Mouse (Mus musculus) MEL (cell line): Measurements from ENCODE around the gene Ncf2. TPM values are rescaled to one million over a fixed set of nuclear protein-coding genes. Genes with fewer than 3 reads are reported as not detected.

Experiments used
- DNase-seq: peaks from one replicate; pipeline ENCODE4 v3.0.0; 2011; ENCODE audit warnings: low read depth, low spot score
- H3K27ac ChIP-seq: 2 replicates; pipeline ENCODE4 v1.5.1; 2012; ENCODE audit warnings: low read depth, mild to moderate bottlenecking, control low read depth, low read length, moderate library complexity; ENCODE audit not compliant: control insufficient read depth
- H3K27me3 ChIP-seq, 2 experiments: fragments of 150-350 bp in 1 of 2; sonication (generic) in 1 of 2; 2 replicates each; pipeline ENCODE4 v1.6.1; 2012; ENCODE audit warnings: low read length in 2 of 2, mild to moderate bottlenecking in 2 of 2, improper control_type of control experiment in 1 of 2, moderate library complexity in 1 of 2; ENCODE audit not compliant: insufficient read depth in 2 of 2, control insufficient read depth in 1 of 2
- H3K36me3 ChIP-seq, 2 experiments: 2 replicates each; pipeline ENCODE4 v1.6.1; 2012 to 2014; ENCODE audit warnings: low read length in 2 of 2, improper control_type of control experiment in 1 of 2, inconsistent platforms in 1 of 2, mild to moderate bottlenecking in 1 of 2; ENCODE audit not compliant: insufficient read depth in 2 of 2, control insufficient read depth in 1 of 2
- H3K4me1 ChIP-seq, 2 experiments: fragments of 150-350 bp in 1 of 2; sonication (generic) in 1 of 2; 2 replicates each; pipeline ENCODE4 v1.6.1; 2012; ENCODE audit warnings: low read length in 2 of 2, improper control_type of control experiment in 1 of 2, mild to moderate bottlenecking in 1 of 2; ENCODE audit not compliant: insufficient read depth in 2 of 2, control insufficient read depth in 1 of 2
- H3K4me3 ChIP-seq, 2 experiments: fragments of 150-350 bp in 1 of 2; sonication (generic) in 1 of 2; 2 replicates each; pipeline ENCODE4 v1.5.1; 2012; ENCODE audit warnings: low read depth in 2 of 2, low read length in 2 of 2, mild to moderate bottlenecking in 2 of 2, moderate library complexity in 2 of 2, control low read depth in 1 of 2, improper control_type of control experiment in 1 of 2; ENCODE audit not compliant: control insufficient read depth in 1 of 2, insufficient read depth in 1 of 2
- H3K79me2 ChIP-seq: 2 replicates; pipeline ENCODE4 v1.6.1; 2012; ENCODE audit warnings: mild to moderate bottlenecking, low read length, moderate library complexity; ENCODE audit not compliant: control insufficient read depth, poor library complexity, insufficient read depth
- H3K9ac ChIP-seq: 2 replicates; pipeline ENCODE4 v1.6.1; 2012; ENCODE audit warnings: low read depth, mild to moderate bottlenecking, control low read depth, low read length, moderate library complexity; ENCODE audit not compliant: control insufficient read depth, poor library complexity, severe bottlenecking
- H3K9me3 ChIP-seq: fragments of 150-350 bp; sonication (generic); replicated peaks from 2 replicates; pipeline ENCODE4 v1.6.1; 2012; ENCODE audit warnings: mild to moderate bottlenecking, low read length, improper control_type of control experiment, moderate library complexity; ENCODE audit not compliant: insufficient read depth
- BHLHE40 ChIP-seq: IDR thresholded peaks from 2 replicates; pipeline ENCODE4 v1.6.1; 2012; ENCODE audit warnings: low read depth, mild to moderate bottlenecking, inconsistent platforms, low read length, improper control_type of control experiment, borderline replicate concordance
- CHD1 ChIP-seq: IDR thresholded peaks from 2 replicates; pipeline ENCODE4 v1.6.1; 2012; ENCODE audit warnings: low read depth, mild to moderate bottlenecking, inconsistent platforms, low read length, improper control_type of control experiment
- CHD2 ChIP-seq: IDR thresholded peaks from 2 replicates; pipeline ENCODE4 v1.6.1; 2011; ENCODE audit warnings: low read length, improper control_type of control experiment
- CTCF ChIP-seq, 3 experiments: IDR thresholded peaks in 2 of 3; conservative IDR thresholded peaks in 1 of 3; 2 replicates each; pipeline ENCODE4 v1.5.1; 2011 to 2012; ENCODE audit warnings: low read length in 3 of 3, low read depth in 2 of 3, mild to moderate bottlenecking in 2 of 3, improper control_type of control experiment in 1 of 3, inconsistent platforms in 1 of 3, mixed read lengths in 1 of 3, moderate library complexity in 1 of 3; ENCODE audit not compliant: control insufficient read depth in 1 of 3, insufficient read depth in 1 of 3, poor library complexity in 1 of 3, severe bottlenecking in 1 of 3
- ELF1 ChIP-seq: IDR thresholded peaks from 2 replicates; pipeline ENCODE4 v1.6.1; 2014; ENCODE audit warnings: low read depth, mild to moderate bottlenecking, inconsistent platforms, low read length, improper control_type of control experiment, moderate library complexity
- EP300 ChIP-seq, 2 experiments: IDR thresholded peaks; 2 replicates each; pipeline ENCODE4 v1.6.1; 2011; ENCODE audit warnings: improper control_type of control experiment in 2 of 2, low read length in 2 of 2, low read depth in 1 of 2, mild to moderate bottlenecking in 1 of 2
- GATA1 ChIP-seq: IDR thresholded peaks from 2 replicates; pipeline ENCODE4 v1.6.1; 2011; ENCODE audit warnings: low read depth, low read length, improper control_type of control experiment
- HCFC1 ChIP-seq: IDR thresholded peaks from 2 replicates; pipeline ENCODE4 v1.6.1; 2012; ENCODE audit warnings: low read depth, mild to moderate bottlenecking, inconsistent platforms, low read length, improper control_type of control experiment, moderate library complexity
- JUND ChIP-seq: IDR thresholded peaks from 2 replicates; pipeline ENCODE4 v1.6.1; 2011; ENCODE audit warnings: low read depth, mild to moderate bottlenecking, improper control_type of control experiment, low read length
- KAT2A ChIP-seq: conservative IDR thresholded peaks from 2 replicates; pipeline ENCODE4 v1.6.1; 2012; ENCODE audit warnings: low read depth, low read length, improper control_type of control experiment, inconsistent platforms
- MAFK ChIP-seq: IDR thresholded peaks from 2 replicates; pipeline ENCODE4 v1.6.1; 2011; ENCODE audit warnings: low read depth, mild to moderate bottlenecking, low read length, improper control_type of control experiment, borderline replicate concordance
- MAX ChIP-seq: IDR thresholded peaks from 2 replicates; pipeline ENCODE4 v1.6.1; 2011; ENCODE audit warnings: low read length, improper control_type of control experiment
- MEF2A ChIP-seq: IDR thresholded peaks from 2 replicates; pipeline ENCODE4 v1.6.1; 2014; ENCODE audit warnings: low read depth, mild to moderate bottlenecking, inconsistent platforms, low read length, improper control_type of control experiment; ENCODE audit not compliant: poor library complexity, insufficient replicate concordance, severe bottlenecking; ENCODE audit errors: extremely low read depth
- MXI1 ChIP-seq: IDR thresholded peaks from 2 replicates; pipeline ENCODE4 v1.6.1; 2011; ENCODE audit warnings: mild to moderate bottlenecking, low read depth, low read length, improper control_type of control experiment
- MYB ChIP-seq: IDR thresholded peaks from 2 replicates; pipeline ENCODE4 v1.6.1; 2011; ENCODE audit warnings: mild to moderate bottlenecking, low read depth, low read length, improper control_type of control experiment
- MYC ChIP-seq: IDR thresholded peaks from 2 replicates; pipeline ENCODE4 v1.6.1; 2011; ENCODE audit warnings: low read depth, mild to moderate bottlenecking, low read length, improper control_type of control experiment, moderate library complexity
- NELFE ChIP-seq: IDR thresholded peaks from 2 replicates; pipeline ENCODE4 v1.6.1; 2011; ENCODE audit warnings: low read depth, low read length, improper control_type of control experiment
- NRF1 ChIP-seq: IDR thresholded peaks from 2 replicates; pipeline ENCODE4 v1.6.1; 2014; ENCODE audit warnings: low read depth, mild to moderate bottlenecking, inconsistent platforms, low read length, improper control_type of control experiment, moderate library complexity; ENCODE audit not compliant: poor library complexity, insufficient read depth, severe bottlenecking
- POLR2A ChIP-seq, 2 experiments: IDR thresholded peaks; 2 replicates each; pipeline ENCODE4 v1.6.1; 2011 to 2012; ENCODE audit warnings: low read length in 2 of 2, mild to moderate bottlenecking in 2 of 2, control low read depth in 1 of 2, improper control_type of control experiment in 1 of 2, low read depth in 1 of 2, moderate library complexity in 1 of 2; ENCODE audit not compliant: control insufficient read depth in 1 of 2, insufficient read depth in 1 of 2, poor library complexity in 1 of 2
- RAD21 ChIP-seq: IDR thresholded peaks from 2 replicates; pipeline ENCODE4 v1.6.1; 2011; ENCODE audit warnings: mild to moderate bottlenecking, low read depth, low read length, improper control_type of control experiment
- RCOR1 ChIP-seq: IDR thresholded peaks from 2 replicates; pipeline ENCODE4 v1.6.1; 2012; ENCODE audit warnings: low read depth, mild to moderate bottlenecking, inconsistent platforms, low read length, improper control_type of control experiment
- SMC3 ChIP-seq: IDR thresholded peaks from 2 replicates; pipeline ENCODE4 v1.6.1; 2011; ENCODE audit warnings: low read depth, low read length, improper control_type of control experiment
- TAL1 ChIP-seq: IDR thresholded peaks from 2 replicates; pipeline ENCODE4 v1.6.1; 2012; ENCODE audit warnings: mild to moderate bottlenecking, inconsistent platforms, low read length, moderate library complexity, mixed read lengths
- TBP ChIP-seq: IDR thresholded peaks from 2 replicates; pipeline ENCODE4 v1.8.0; 2011; ENCODE audit warnings: low read depth, low read length, improper control_type of control experiment
- UBTF ChIP-seq: IDR thresholded peaks from 2 replicates; pipeline ENCODE4 v1.6.1; 2012; ENCODE audit warnings: low read depth, mild to moderate bottlenecking, inconsistent platforms, low read length, improper control_type of control experiment, moderate library complexity, borderline replicate concordance; ENCODE audit not compliant: insufficient read depth
- USF2 ChIP-seq, 2 experiments: IDR thresholded peaks; 2 replicates each; pipeline ENCODE4 v1.6.1; 2011 to 2012; ENCODE audit warnings: improper control_type of control experiment in 2 of 2, low read length in 2 of 2, borderline replicate concordance in 1 of 2, inconsistent platforms in 1 of 2, low read depth in 1 of 2, mild to moderate bottlenecking in 1 of 2; ENCODE audit not compliant: insufficient read depth in 1 of 2
- ZC3H11A ChIP-seq: IDR thresholded peaks from 2 replicates; pipeline ENCODE4 v1.6.1; 2012; ENCODE audit warnings: low read depth, mild to moderate bottlenecking, inconsistent platforms, low read length, improper control_type of control experiment
- polyA plus RNA-seq, 2 experiments: library from polyadenylated mRNA; stranded (reverse) in 1 of 2; unstranded in 1 of 2; fragments of >175 nt in 1 of 2; fragments of >200 nt in 1 of 2; gene quantifications; 2 replicates each; pipeline versions ENCODE4 v1.2.1 to v1.2.4; 2012; ENCODE audit warnings: low replicate concordance in 2 of 2, low read depth in 1 of 2; ENCODE audit not compliant: insufficient read length in 2 of 2, insufficient read depth in 1 of 2, missing spikeins in 1 of 2
- total RNA-seq: library from RNA; depleted of rRNA; stranded (reverse); fragments of 300-350 nt; gene quantifications from 2 replicates; pipeline ENCODE4 v1.2.3, GENCODE M21; 2012

Gene Ncf2
- total and polyA plus RNA-seq, 3 experiments, result 41.8 to 49.2 TPM; not detected in 1

GRCm38 (mm10) chr1:152828637-152829355 lies 28.8 kb downstream of the Ncf2 start:
- no peak overlapping the region for H3K4me3 ChIP-seq

GRCm38 (mm10) chr1:152830054-152830453 lies 30.1 kb downstream of the Ncf2 start:
- TF ChIP-seq TAL1, result no peak
- no peak for TF ChIP-seq ZC3H11A
- no peak for TF ChIP-seq RCOR1
- no peak for TF ChIP-seq EP300 (IDR thresholded peaks at IDR 0.05; ENCODE audit: low read depth in 1 of 2, low read length in 2 of 2)
- no peak for TF ChIP-seq MAFK
- no peak for TF ChIP-seq JUND
- no peak for TF ChIP-seq HCFC1
- no peak for TF ChIP-seq KAT2A
- TF ChIP-seq MYB, result no peak
- TF ChIP-seq GATA1, result no peak
- no peak for TF ChIP-seq ELF1
- TF ChIP-seq CHD1, result no peak
- TF ChIP-seq MEF2A, result no peak
- TF ChIP-seq NRF1, result no peak
- TF ChIP-seq USF2 (IDR thresholded peaks at IDR 0.05; ENCODE audit: borderline replicate concordance in 1 of 2, insufficient read depth in 1 of 2, low read depth in 1 of 2, low read length in 2 of 2), result no peak
- TF ChIP-seq NELFE, result no peak
- TF ChIP-seq MAX, result no peak
- TF ChIP-seq, all 39 proteins: peak for 0
- no peaks in the 10 kb centered on the region for H3K9me3 ChIP-seq
- no peak overlapping the region for H3K4me3 ChIP-seq
- no peak overlapping the region for H3K27ac ChIP-seq
- H3K4me1 ChIP-seq, result no peaks in the 10 kb centered on the region
- H3K36me3 ChIP-seq, result no peaks in the 10 kb centered on the region; a peak in 1 of 4 replicates
- no peak overlapping the region for H3K9ac ChIP-seq
- H3K27me3 ChIP-seq, result no peaks in the 10 kb centered on the region
- DNase-seq, result no peak
- no peaks in the 10 kb centered on the region for H3K79me2 ChIP-seq

More at GRCm38 (mm10) chr1:152828637-152829355, 28.8 kb downstream of the Ncf2 start:
- Histone ChIP-seq H3K27ac (no peak overlapping the region), H3K79me2 (no peaks in the 10 kb centered on the region), H3K27me3 (no peaks in the 10 kb centered on the region), H3K4me1 (no peaks in the 10 kb centered on the region), H3K36me3 (no peaks in the 10 kb centered on the region; a peak in 1 of 4 replicates), H3K9ac (no peak overlapping the region), H3K9me3 (no peaks in the 10 kb centered on the region)
- no peak for TF ChIP-seq TBP
- TF ChIP-seq RAD21, result no peak
- TF ChIP-seq GATA1, result no peak
- no peak for TF ChIP-seq MEF2A
- no peak for TF ChIP-seq ELF1
- no peak for TF ChIP-seq MXI1
- TF ChIP-seq CTCF (IDR thresholded peaks at IDR 0.05 in 2 of 3, conservative IDR thresholded peaks at IDR 0.05 in 1 of 3; ENCODE audit: control insufficient read depth in 1 of 3, insufficient read depth in 1 of 3, low read depth in 2 of 3, low read length in 3 of 3, poor library complexity in 1 of 3, severe bottlenecking in 1 of 3), result no peak
- TF ChIP-seq MAX, result no peak
- no peak for TF ChIP-seq SMC3
- no peak for TF ChIP-seq MYB
- TF ChIP-seq UBTF, result no peak
- no peak for TF ChIP-seq MAFK
- no peak for TF ChIP-seq BHLHE40
- no peak for TF ChIP-seq EP300 (IDR thresholded peaks at IDR 0.05; ENCODE audit: low read depth in 1 of 2, low read length in 2 of 2)
- TF ChIP-seq CHD2, result no peak
- TF ChIP-seq CHD1, result no peak
- TF ChIP-seq POLR2A (IDR thresholded peaks at IDR 0.05; ENCODE audit: control insufficient read depth in 1 of 2, insufficient read depth in 1 of 2, low read depth in 1 of 2, low read length in 2 of 2, poor library complexity in 1 of 2), result no peak
- TF ChIP-seq TAL1, result no peak
- TF ChIP-seq MYC, result no peak
- no peak for DNase-seq
